Mouse (Mus musculus): Measurements from ENCODE around the gene Cxcl2. TPM values are rescaled to one million over a fixed set of nuclear protein-coding genes. Genes with fewer than 3 reads are reported as not detected.

The Cxcl2 gene
- total and polyA plus RNA-seq, 3 experiments = 0.84 TPM; not detected in 2

DNA sequence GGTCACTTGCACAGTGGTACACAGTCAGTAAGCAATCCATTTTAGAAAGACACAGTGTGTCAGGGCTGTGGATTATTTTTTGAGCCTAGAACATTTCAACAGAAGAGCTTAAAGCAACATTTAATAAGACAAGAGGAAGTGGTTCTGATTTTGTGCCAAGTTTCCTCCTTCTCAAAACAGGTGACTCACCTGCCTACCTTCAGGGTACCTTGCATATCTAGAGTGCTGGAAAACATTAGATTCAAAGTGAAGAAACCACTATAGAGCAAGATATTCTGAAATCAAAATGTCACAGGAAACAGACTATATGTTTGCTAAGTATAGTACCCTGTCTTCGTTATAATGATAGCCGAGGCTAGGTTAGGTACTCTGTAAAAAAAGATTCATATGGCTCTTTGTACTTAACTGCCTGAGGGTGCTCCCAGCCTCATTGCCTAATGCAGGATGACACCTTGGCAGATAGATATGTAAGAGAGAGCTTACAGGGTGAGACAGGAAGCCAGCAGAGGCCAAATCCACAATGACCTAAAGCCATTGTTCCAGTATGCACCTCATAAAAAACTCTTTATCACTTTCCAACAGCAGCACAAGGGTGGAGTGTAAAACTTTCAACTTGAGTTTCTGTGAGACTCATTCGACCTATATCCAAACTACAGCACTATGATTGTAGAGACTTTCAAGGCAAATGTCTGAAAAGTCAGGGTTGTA lies 24.2 kb upstream of the Cxcl2 start:
- TF ChIP-seq CTCF (IDR thresholded peaks at IDR 0.05) (no peak), POLR2A (IDR thresholded peaks at IDR 0.05; ENCODE audit: insufficient read depth, low read depth, low read length) (no peak), EP300 (IDR thresholded peaks at IDR 0.05; ENCODE audit: insufficient read depth, low read depth, low read length) (no peak)
- Histone ChIP-seq H3K27me3 (ENCODE audit: control insufficient read depth, insufficient read depth, low read length) (no peaks in the 10 kb centered on the region), H3K4me1 (ENCODE audit: control insufficient read depth, insufficient read depth, low read length) (peaks cover 6% of the 10 kb centered on the region), H3K4me3 (no peak overlapping the region), H3K27ac (no peak overlapping the region), H3K36me3 (ENCODE audit: control insufficient read depth, insufficient read depth, low read length) (peaks cover 10% of the 10 kb centered on the region), H3K79me2 (replicated peaks; ENCODE audit: control insufficient read depth, insufficient read depth, low read length) (no peaks in the 10 kb centered on the region), H3K9ac (ENCODE audit: low read depth, low read length) (no peak overlapping the region)
- 49% methylated on average over 3 of the region's 3 CpGs for WGBS
- no peak for DNase-seq
- intact Hi-C loops (cut with DNase I) = no loop called here

DNA sequence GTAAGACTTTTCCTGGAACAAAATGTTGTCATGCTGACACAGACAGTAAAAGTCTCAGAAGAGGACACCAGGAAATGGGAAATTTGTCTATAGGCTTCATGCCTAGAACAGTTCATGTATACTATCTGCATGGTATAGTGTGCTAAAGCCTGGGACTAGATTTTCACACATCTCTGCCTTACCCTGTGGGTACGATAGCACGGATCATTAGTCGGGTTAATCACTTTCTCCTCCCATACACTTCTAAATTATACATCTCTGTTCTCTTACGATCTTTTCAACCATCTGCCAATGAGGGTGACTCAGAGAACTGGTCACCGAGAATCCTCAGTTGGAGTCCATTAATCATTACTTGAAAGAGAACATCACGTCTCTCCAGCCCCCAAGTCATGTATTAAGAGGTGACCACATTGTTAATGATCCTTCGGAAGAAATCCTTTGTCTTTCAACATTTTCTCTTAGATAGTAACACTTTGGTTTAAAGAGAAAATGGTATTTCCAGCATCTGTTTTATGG lies 23.3 kb upstream of the Cxcl2 start:
- TF ChIP-seq POLR2A (IDR thresholded peaks at IDR 0.05; ENCODE audit: insufficient read depth, low read depth, low read length) (no peak), CTCF (IDR thresholded peaks at IDR 0.05) (no peak), EP300 (IDR thresholded peaks at IDR 0.05; ENCODE audit: insufficient read depth, low read depth, low read length) (no peak)
- no peak for DNase-seq
- intact Hi-C loops (cut with DNase I) = no loop called here

DNA sequence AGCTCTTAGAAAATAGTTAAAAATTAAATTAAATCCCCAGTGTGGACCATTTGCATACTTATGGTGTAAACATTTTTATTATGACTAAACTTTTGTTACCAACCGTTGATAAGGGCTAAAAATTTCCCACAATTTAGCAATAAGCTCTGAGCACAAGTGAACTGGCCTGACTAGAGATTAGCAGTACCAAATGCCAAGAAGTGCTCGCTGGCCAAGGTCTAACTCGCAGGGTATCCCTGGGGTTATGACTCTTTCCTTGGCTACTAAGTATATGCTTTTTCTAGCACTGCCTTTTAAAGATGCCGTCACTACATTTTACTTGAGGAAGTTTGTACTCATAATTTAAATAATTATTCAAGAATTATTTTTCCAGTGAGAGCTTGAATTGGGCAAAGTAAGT lies 22.6 kb upstream of the Cxcl2 start:
- Histone ChIP-seq H3K27ac (no peak overlapping the region), H3K36me3 (ENCODE audit: control insufficient read depth, insufficient read depth, low read length) (peaks cover 8% of the 10 kb centered on the region), H3K4me3 (no peak overlapping the region), H3K27me3 (ENCODE audit: control insufficient read depth, insufficient read depth, low read length) (no peaks in the 10 kb centered on the region), H3K4me1 (ENCODE audit: control insufficient read depth, insufficient read depth, low read length) (peaks cover 6% of the 10 kb centered on the region), H3K9ac (ENCODE audit: low read depth, low read length) (no peak overlapping the region), H3K79me2 (replicated peaks; ENCODE audit: control insufficient read depth, insufficient read depth, low read length) (no peaks in the 10 kb centered on the region)
- TF ChIP-seq EP300 (IDR thresholded peaks at IDR 0.05; ENCODE audit: insufficient read depth, low read depth, low read length) = no peak
- no peak for TF ChIP-seq CTCF (IDR thresholded peaks at IDR 0.05)
- TF ChIP-seq POLR2A (IDR thresholded peaks at IDR 0.05; ENCODE audit: insufficient read depth, low read depth, low read length) = no peak
- WGBS = 67% methylated on average over 4 of the region's 4 CpGs
- intact Hi-C loops (cut with DNase I) = no loop called here
- peak in 1 of 2 experiments; percentile 38 for DNase-seq

More for the DNA sequence above, 23.3 kb upstream of the Cxcl2 start:
- Histone ChIP-seq H3K27ac (no peak overlapping the region), H3K27me3 (ENCODE audit: control insufficient read depth, insufficient read depth, low read length) (no peaks in the 10 kb centered on the region), H3K4me3 (no peak overlapping the region), H3K79me2 (replicated peaks; ENCODE audit: control insufficient read depth, insufficient read depth, low read length) (no peaks in the 10 kb centered on the region), H3K9ac (ENCODE audit: low read depth, low read length) (no peak overlapping the region), H3K36me3 (ENCODE audit: control insufficient read depth, insufficient read depth, low read length) (peaks cover 11% of the 10 kb centered on the region), H3K4me1 (ENCODE audit: control insufficient read depth, insufficient read depth, low read length) (peaks cover 7% of the 10 kb centered on the region)
- WGBS = 89% methylated on average over 7 of the region's 7 CpGs

DNA sequence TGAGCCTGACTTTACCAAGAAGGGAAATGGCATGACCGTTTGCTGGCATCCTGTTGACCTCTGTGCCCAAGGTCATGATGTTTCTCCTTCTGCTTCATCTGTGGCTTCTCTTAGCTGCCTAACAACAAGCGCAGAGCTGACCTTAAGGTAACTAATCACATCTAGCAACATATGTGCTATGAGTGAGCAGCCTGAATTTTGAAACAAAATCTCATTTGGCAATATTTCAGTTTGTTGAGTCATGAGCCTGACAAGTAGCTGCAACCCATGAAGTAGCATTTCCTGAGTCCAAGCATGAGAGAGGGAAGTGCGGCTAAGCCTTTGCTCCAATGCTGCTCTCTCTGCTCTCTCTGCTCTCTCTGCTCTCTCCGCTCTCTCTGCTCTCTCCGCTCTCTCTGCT lies 22.0 kb upstream of the Cxcl2 start:
- WGBS = 67% methylated on average over 5 of the region's 5 CpGs
- TF ChIP-seq POLR2A (IDR thresholded peaks at IDR 0.05; ENCODE audit: insufficient read depth, low read depth, low read length) (no peak), CTCF (IDR thresholded peaks at IDR 0.05) (no peak), EP300 (IDR thresholded peaks at IDR 0.05; ENCODE audit: insufficient read depth, low read depth, low read length) (no peak)
- DNase-seq = no peak
- Histone ChIP-seq H3K4me1 (ENCODE audit: control insufficient read depth, insufficient read depth, low read length) (peaks cover 6% of the 10 kb centered on the region), H3K36me3 (ENCODE audit: control insufficient read depth, insufficient read depth, low read length) (peaks cover 5% of the 10 kb centered on the region), H3K4me3 (no peak overlapping the region), H3K27ac (no peak overlapping the region), H3K79me2 (replicated peaks; ENCODE audit: control insufficient read depth, insufficient read depth, low read length) (no peaks in the 10 kb centered on the region), H3K27me3 (ENCODE audit: control insufficient read depth, insufficient read depth, low read length) (no peaks in the 10 kb centered on the region), H3K9ac (ENCODE audit: low read depth, low read length) (no peak overlapping the region)
- intact Hi-C loops (cut with DNase I) = no loop called here

DNA sequence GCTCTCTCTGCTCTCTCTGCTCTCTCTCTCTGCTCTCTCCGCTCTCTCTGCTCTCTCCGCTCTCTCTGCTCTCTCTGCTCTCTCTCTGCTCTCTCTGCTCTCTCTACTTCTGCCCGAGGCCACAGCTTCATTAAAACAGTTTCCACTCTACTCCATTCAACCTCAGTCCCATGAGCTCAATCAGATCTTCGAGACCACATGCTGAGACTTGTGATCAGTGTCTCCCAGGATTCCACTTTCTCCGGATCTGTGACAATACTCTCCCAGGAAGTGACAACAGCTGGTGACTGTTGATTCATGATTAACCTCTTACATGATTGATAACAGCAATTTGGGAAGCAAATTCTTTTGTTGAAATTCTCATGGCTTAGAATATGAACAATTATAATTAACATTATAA lies 21.5 kb upstream of the Cxcl2 start:
- intact Hi-C loops (cut with DNase I) = no loop called here
- Histone ChIP-seq H3K4me3 (no peak overlapping the region), H3K27me3 (ENCODE audit: control insufficient read depth, insufficient read depth, low read length) (no peaks in the 10 kb centered on the region), H3K36me3 (ENCODE audit: control insufficient read depth, insufficient read depth, low read length) (peaks cover 2% of the 10 kb centered on the region), H3K4me1 (ENCODE audit: control insufficient read depth, insufficient read depth, low read length) (peaks cover 5% of the 10 kb centered on the region), H3K9ac (ENCODE audit: low read depth, low read length) (no peak overlapping the region), H3K27ac (no peak overlapping the region), H3K79me2 (replicated peaks; ENCODE audit: control insufficient read depth, insufficient read depth, low read length) (no peaks in the 10 kb centered on the region)
- 67% methylated on average over 5 of the region's 5 CpGs for WGBS
- TF ChIP-seq EP300 (IDR thresholded peaks at IDR 0.05; ENCODE audit: insufficient read depth, low read depth, low read length) (no peak), POLR2A (IDR thresholded peaks at IDR 0.05; ENCODE audit: insufficient read depth, low read depth, low read length) (no peak), CTCF (IDR thresholded peaks at IDR 0.05) (no peak)
- no peak for DNase-seq

DNA sequence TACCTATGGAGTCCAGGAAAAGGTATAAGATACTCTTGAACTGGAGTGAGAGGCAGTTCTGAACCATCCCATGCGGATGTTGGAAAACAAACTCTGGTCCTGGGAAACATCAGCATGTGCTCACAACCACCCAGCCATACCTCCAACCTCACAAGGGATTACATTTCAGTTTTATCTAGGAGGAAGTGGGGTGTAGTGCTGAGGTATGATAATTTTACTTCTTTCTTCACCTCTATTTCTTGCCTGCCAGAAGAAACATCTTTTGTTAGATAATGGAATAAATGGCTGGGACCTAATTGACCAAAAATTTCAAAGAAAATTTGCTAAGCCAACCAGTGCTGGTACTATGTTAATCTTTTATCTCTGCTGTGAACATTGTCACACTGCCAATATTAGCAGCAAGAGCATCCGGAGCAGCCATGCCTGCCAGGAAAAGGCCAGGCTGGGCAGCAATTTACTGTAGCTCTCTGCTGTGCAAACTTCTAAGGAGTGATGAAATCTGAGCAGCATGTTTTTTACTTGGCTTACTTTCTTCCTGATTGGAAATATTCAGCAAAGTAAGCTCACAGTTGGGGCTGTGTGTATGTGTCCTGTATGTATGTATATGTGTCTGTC lies 18.9 kb upstream of the Cxcl2 start:
- WGBS = 35% methylated on average over 2 of the region's 2 CpGs
- no peak overlapping the region for H3K9ac ChIP-seq (ENCODE audit: low read depth, low read length)
- H3K4me1 ChIP-seq (ENCODE audit: control insufficient read depth, insufficient read depth, low read length) = peaks cover 3% of the 10 kb centered on the region; the same call in 1 of the 2 replicates
- H3K27me3 ChIP-seq (ENCODE audit: control insufficient read depth, insufficient read depth, low read length) = no peaks in the 10 kb centered on the region
- no peaks in the 10 kb centered on the region for H3K79me2 ChIP-seq (replicated peaks; ENCODE audit: control insufficient read depth, insufficient read depth, low read length)
- peaks cover 2% of the 10 kb centered on the region; the same call in 1 of the 2 replicates for H3K36me3 ChIP-seq (ENCODE audit: control insufficient read depth, insufficient read depth, low read length)
- no peak for DNase-seq
- H3K4me3 ChIP-seq = no peak overlapping the region
- peak overlapping the region; percentile 4; the same call in 1 of the 2 replicates for H3K27ac ChIP-seq
- TF ChIP-seq POLR2A (IDR thresholded peaks at IDR 0.05; ENCODE audit: insufficient read depth, low read depth, low read length) (no peak), CTCF (IDR thresholded peaks at IDR 0.05) (no peak), EP300 (IDR thresholded peaks at IDR 0.05; ENCODE audit: insufficient read depth, low read depth, low read length) (no peak)
- intact Hi-C loops (cut with DNase I) = loop anchor here (5.0 kb wide), 1 partner anchor 112 kb away; the partner anchor contains the start of gene Pf4

All from heart, adult 2 months (tissue).